Mouse (Mus musculus): ENCODE data around the gene Tuba1a. TPM values are rescaled to one million over a fixed set of nuclear protein-coding genes. Genes with fewer than 3 reads are reported as not detected.
A peak's percentile ranks its signal among the peaks of the same experiment; 100 is the strongest.
"Not testable (repeated sequence)": the region's sequence is repeated elsewhere in the genome, so short reads cannot be mapped to it uniquely, and the experiment has no call there.

Tuba1a gene
- polyA plus RNA-seq, 1 experiment from 2014 or later = 17,671 TPM

GRCm38 (mm10) chr15:98927566-98927965 lies 25.9 kb downstream of the Tuba1a start:
- ATAC-seq (replicated peaks) = no peak
- Histone ChIP-seq H3K4me3 (no peak overlapping the region), H3K4me1 (peaks cover 15% of the 10 kb centered on the region), H3K4me2 (no peak overlapping the region), H3K9me3 (no peaks in the 10 kb centered on the region), H3K27ac (no peak overlapping the region), H3K27me3 (replicated peaks) (no peaks in the 10 kb centered on the region), H3K9ac (no peak overlapping the region), H3K36me3 (replicated peaks) (peaks cover 5% of the 10 kb centered on the region; the same call in 1 of the 2 replicates)
- 85% methylated on average over 5 of the region's 5 CpGs for WGBS

- H3K27me3 ChIP-seq (replicated peaks) = no peaks in the 10 kb centered on the region
- no peak overlapping the region for H3K27ac ChIP-seq
- no peak overlapping the region for H3K4me2 ChIP-seq
- WGBS = 84% methylated on average over 3 of the region's 3 CpGs
- no peaks in the 10 kb centered on the region for H3K9me3 ChIP-seq
- peaks cover 9% of the 10 kb centered on the region for H3K4me1 ChIP-seq
- H3K4me3 ChIP-seq = no peak overlapping the region
- ATAC-seq (replicated peaks) = no peak
- H3K36me3 ChIP-seq (replicated peaks) = no peaks in the 10 kb centered on the region
- H3K9ac ChIP-seq = no peak overlapping the region
Measured at GRCm38 (mm10) chr15:98924682-98925081, 28.8 kb downstream of the Tuba1a start.

GRCm38 (mm10) chr15:98923031-98923537 lies 30.4 kb downstream of the Tuba1a start:
- Histone ChIP-seq H3K4me3 (no peak overlapping the region), H3K4me2 (no peak overlapping the region), H3K9ac (no peak overlapping the region), H3K27me3 (replicated peaks) (no peaks in the 10 kb centered on the region), H3K4me1 (0 out of 2 replicates have a peak, but pooled peaks cover 9% of the 10 kb centered on the region), H3K27ac (no peak overlapping the region), H3K36me3 (replicated peaks) (no peaks in the 10 kb centered on the region), H3K9me3 (no peaks in the 10 kb centered on the region)
- 94% methylated on average over 2 of the region's 2 CpGs for WGBS
- ATAC-seq (replicated peaks) = no peak

- no peak overlapping the region for H3K9ac ChIP-seq
- H3K4me1 ChIP-seq = 0 out of 2 replicates have a peak, but pooled peaks cover 9% of the 10 kb centered on the region
- ATAC-seq (replicated peaks) = no peak
- H3K4me3 ChIP-seq = no peak overlapping the region
- H3K4me2 ChIP-seq = no peak overlapping the region
- H3K9me3 ChIP-seq = no peaks in the 10 kb centered on the region
- H3K27me3 ChIP-seq (replicated peaks) = no peaks in the 10 kb centered on the region
- 60% methylated on average over 3 of the region's 3 CpGs for WGBS
- no peak overlapping the region for H3K27ac ChIP-seq
- no peaks in the 10 kb centered on the region for H3K36me3 ChIP-seq (replicated peaks)
Measured at GRCm38 (mm10) chr15:98922581-98922980, 30.9 kb downstream of the Tuba1a start.

GRCm38 (mm10) chr15:98921510-98921909 lies 32.0 kb downstream of the Tuba1a start:
- ATAC-seq (replicated peaks) = no peak
- WGBS = 78% methylated on average over 5 of the region's 5 CpGs
- no peak overlapping the region for H3K27ac ChIP-seq
- H3K4me3 ChIP-seq = no peak overlapping the region
- H3K36me3 ChIP-seq (replicated peaks) = no peaks in the 10 kb centered on the region
- peaks cover 13% of the 10 kb centered on the region for H3K4me1 ChIP-seq
- no peaks in the 10 kb centered on the region for H3K9me3 ChIP-seq
- no peak overlapping the region for H3K4me2 ChIP-seq
- no peaks in the 10 kb centered on the region for H3K27me3 ChIP-seq (replicated peaks)
- no peak overlapping the region for H3K9ac ChIP-seq

GRCm38 (mm10) chr15:98918499-98918895 lies 35.0 kb downstream of the Tuba1a start:
- peak overlapping the region; percentile 95 for H3K4me3 ChIP-seq
- 24% methylated on average over 8 of the region's 8 CpGs for WGBS

GRCm38 (mm10) chr15:98917538-98918498 lies 35.7 kb downstream of the Tuba1a start, which contains the start of gene Lmbr1l:
Lmbr1l (minus strand) TSS chr15:98918231.
- H3K27ac ChIP-seq = peak within 1 kb of the TSS; percentile 96
- peak within 1 kb of the TSS; percentile 89 for H3K9ac ChIP-seq
- no peaks in the 10 kb centered on the region for H3K27me3 ChIP-seq (replicated peaks)
- peak; percentile 99 for ATAC-seq (replicated peaks)
- H3K36me3 ChIP-seq (replicated peaks) = peaks cover 12% of the 10 kb centered on the region; the same call in 1 of the 2 replicates
- peak within 1 kb of the TSS; percentile 82 for H3K4me2 ChIP-seq
- under 1% methylated on average over 72 of the region's 82 CpGs for WGBS
- H3K9me3 ChIP-seq = no peaks in the 10 kb centered on the region
- H3K4me1 ChIP-seq = peaks cover 31% of the 10 kb centered on the region
- peak within 1 kb of the TSS; percentile 95 for H3K4me3 ChIP-seq

More at GRCm38 (mm10) chr15:98918499-98918895, 35.0 kb downstream of the Tuba1a start:
- H3K36me3 ChIP-seq (replicated peaks); ATAC-seq (replicated peaks); H3K27me3 ChIP-seq (replicated peaks); H3K9me3 ChIP-seq: not testable (repeated sequence)
- H3K9ac ChIP-seq = peak overlapping the region; percentile 27
- peak overlapping the region; percentile 96 for H3K27ac ChIP-seq
- H3K4me1 ChIP-seq = peaks cover 31% of the 10 kb centered on the region
- peak overlapping the region; percentile 82 for H3K4me2 ChIP-seq

GRCm38 (mm10) chr15:98917091-98917490 lies 36.4 kb downstream of the Tuba1a start:
- Histone ChIP-seq H3K4me3 (peak overlapping the region; percentile 95), H3K36me3 (replicated peaks) (peaks cover 14% of the 10 kb centered on the region; the same call in 1 of the 2 replicates), H3K27ac (peak overlapping the region; percentile 96), H3K9ac (peak overlapping the region; percentile 89), H3K27me3 (replicated peaks) (no peaks in the 10 kb centered on the region), H3K4me2 (peak overlapping the region; percentile 82), H3K9me3 (no peaks in the 10 kb centered on the region), H3K4me1 (peaks cover 31% of the 10 kb centered on the region)
- 0% methylated on average over 14 of the region's 14 CpGs for WGBS
- ATAC-seq (replicated peaks) = no peak

GRCm38 (mm10) chr15:98916016-98916415 lies 37.5 kb downstream of the Tuba1a start:
- peaks cover 25% of the 10 kb centered on the region; the same call in 1 of the 2 replicates for H3K36me3 ChIP-seq (replicated peaks)
- no peaks in the 10 kb centered on the region for H3K27me3 ChIP-seq (replicated peaks)
- H3K4me2 ChIP-seq = peak overlapping the region; percentile 82
- WGBS = 87% methylated on average over 4 of the region's 4 CpGs
- H3K4me3 ChIP-seq = peak overlapping the region; percentile 95
- peak overlapping the region; percentile 89 for H3K9ac ChIP-seq
- H3K9me3 ChIP-seq = no peaks in the 10 kb centered on the region
- no peak for ATAC-seq (replicated peaks)
- peaks cover 31% of the 10 kb centered on the region for H3K4me1 ChIP-seq
- H3K27ac ChIP-seq = no peak overlapping the region

- H3K9ac ChIP-seq = no peak overlapping the region
- no peak for ATAC-seq (replicated peaks)
- WGBS = 94% methylated on average over 6 of the region's 6 CpGs
- H3K4me2 ChIP-seq = no peak overlapping the region
- no peaks in the 10 kb centered on the region for H3K9me3 ChIP-seq
- no peak overlapping the region for H3K27ac ChIP-seq
- peaks cover 31% of the 10 kb centered on the region for H3K4me1 ChIP-seq
- H3K27me3 ChIP-seq (replicated peaks) = no peaks in the 10 kb centered on the region
- no peak overlapping the region for H3K4me3 ChIP-seq
- H3K36me3 ChIP-seq (replicated peaks) = peaks cover 34% of the 10 kb centered on the region; the same call in 1 of the 2 replicates
Measured at GRCm38 (mm10) chr15:98914903-98915302, 38.6 kb downstream of the Tuba1a start.

- 30% methylated on average over 10 of the region's 10 CpGs for WGBS
- H3K27me3 ChIP-seq (replicated peaks) = no peaks in the 10 kb centered on the region
- ATAC-seq (replicated peaks) = no peak
- H3K4me3 ChIP-seq = no peak overlapping the region
- no peak overlapping the region for H3K4me2 ChIP-seq
- H3K9ac ChIP-seq = no peak overlapping the region
- no peak overlapping the region for H3K27ac ChIP-seq
- no peaks in the 10 kb centered on the region for H3K9me3 ChIP-seq
- peaks cover 38% of the 10 kb centered on the region for H3K36me3 ChIP-seq (replicated peaks)
- no peaks in the 10 kb centered on the region for H3K4me1 ChIP-seq
Measured at GRCm38 (mm10) chr15:98904692-98905091, 48.8 kb downstream of the Tuba1a start.

- Histone ChIP-seq H3K9me3 (no peaks in the 10 kb centered on the region), H3K36me3 (replicated peaks) (peaks cover 23% of the 10 kb centered on the region; the same call in 1 of the 2 replicates), H3K4me2 (no peak overlapping the region), H3K27me3 (replicated peaks) (peaks cover 14% of the 10 kb centered on the region), H3K4me1 (peaks cover 5% of the 10 kb centered on the region), H3K9ac (no peak overlapping the region), H3K27ac (no peak overlapping the region), H3K4me3 (no peak overlapping the region)
- 89% methylated on average over 2 of the region's 2 CpGs for WGBS
- no peak for ATAC-seq (replicated peaks)
Measured at GRCm38 (mm10) chr15:98902600-98902999, 50.9 kb downstream of the Tuba1a start.

Measured in midbrain, embryonic 15.5 days (tissue).